Mouse (Mus musculus): ENCODE data around the gene Tlx1. TPM values are rescaled to one million over a fixed set of nuclear protein-coding genes. Genes with fewer than 3 reads are reported as not detected.

Tlx1 gene
- polyA plus RNA-seq, 2 experiments: 0.55 to 0.82 TPM

DNA sequence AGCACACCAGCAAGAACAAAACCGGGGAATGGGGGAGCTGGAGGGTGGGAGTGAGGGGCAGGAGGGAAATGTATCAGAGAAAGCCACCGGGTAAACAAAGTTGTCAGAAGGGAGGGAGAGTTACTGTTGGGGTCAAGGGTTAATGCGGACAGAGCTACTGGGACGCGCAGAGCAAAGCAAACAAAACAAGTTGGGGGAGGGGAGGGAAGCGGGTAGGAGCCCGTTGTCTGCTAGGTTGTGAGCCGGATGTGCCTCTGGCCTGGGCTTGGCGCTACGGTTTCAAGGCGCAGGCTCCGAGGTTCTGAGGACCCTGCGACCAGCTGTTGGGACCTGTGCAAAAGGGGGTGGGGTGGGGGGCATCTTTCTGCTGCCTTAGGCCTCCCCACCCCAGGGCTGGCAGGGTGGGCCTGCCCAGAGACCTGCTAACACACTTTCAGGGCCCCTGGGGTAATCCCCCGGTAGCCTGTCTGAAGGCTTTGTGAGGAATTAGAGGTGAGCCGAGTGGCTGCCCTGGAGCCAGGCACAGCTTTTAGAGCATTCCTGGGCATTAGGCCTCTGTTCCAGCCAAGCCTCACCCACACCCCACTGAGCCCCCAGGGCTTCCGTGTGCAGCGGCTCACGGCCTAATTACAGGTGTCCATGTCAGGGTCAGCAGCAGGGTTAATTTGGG is 36.6 kb upstream of the Tlx1 start:
- WGBS: 6% methylated on average over 18 of the region's 18 CpGs
- Histone ChIP-seq H3K27me3 (ENCODE audit: control insufficient read depth, insufficient read depth, low read length) (no peaks in the 10 kb centered on the region), H3K36me3 (ENCODE audit: control insufficient read depth, insufficient read depth, low read length) (no peaks in the 10 kb centered on the region), H3K9me3 (ENCODE audit: control insufficient read depth, low read length) (no peaks in the 10 kb centered on the region), H3K9ac (ENCODE audit: low read depth, low read length, severe bottlenecking) (no peak overlapping the region), H3K4me2 (replicated peaks; ENCODE audit: low read depth, low read length, severe bottlenecking) (no peak overlapping the region), H3K4me1 (ENCODE audit: control insufficient read depth, insufficient read depth, low read length) (no peaks in the 10 kb centered on the region), H3K27ac (replicated peaks; ENCODE audit: low read depth, low read length) (no peak overlapping the region), H3K4me3 (replicated peaks; ENCODE audit: low read length) (no peak overlapping the region)
- no peak for ATAC-seq (ENCODE audit: low FRiP score, low read depth)
- TF ChIP-seq POLR2A (IDR thresholded peaks at IDR 0.05; ENCODE audit: borderline replicate concordance, extremely low read depth, insufficient read depth, insufficient read length): no peak
- no peak for DNase-seq (ENCODE audit: low spot score)

- WGBS: 39% methylated on average over 2 of the region's 3 CpGs
- TF ChIP-seq POLR2A (IDR thresholded peaks at IDR 0.05; ENCODE audit: borderline replicate concordance, extremely low read depth, insufficient read depth, insufficient read length): no peak
- no peak overlapping the region for H3K4me3 ChIP-seq (replicated peaks; ENCODE audit: low read length)
- ATAC-seq (ENCODE audit: low FRiP score, low read depth) (no peak), DNase-seq (ENCODE audit: low spot score) (no peak)
- H3K4me2 ChIP-seq (replicated peaks; ENCODE audit: low read depth, low read length, severe bottlenecking): no peak overlapping the region
- no peak overlapping the region for H3K9ac ChIP-seq (ENCODE audit: low read depth, low read length, severe bottlenecking)
- H3K9me3 ChIP-seq (ENCODE audit: control insufficient read depth, low read length): no peaks in the 10 kb centered on the region
- no peak overlapping the region for H3K27ac ChIP-seq (replicated peaks; ENCODE audit: low read depth, low read length)
- no peaks in the 10 kb centered on the region for H3K4me1 ChIP-seq (ENCODE audit: control insufficient read depth, insufficient read depth, low read length)
- H3K27me3 ChIP-seq (ENCODE audit: control insufficient read depth, insufficient read depth, low read length): no peaks in the 10 kb centered on the region
- no peaks in the 10 kb centered on the region for H3K36me3 ChIP-seq (ENCODE audit: control insufficient read depth, insufficient read depth, low read length)
Observed at GRCm38 (mm10) chr19:45114772-45115171, 35.7 kb upstream of the Tlx1 start.

DNA sequence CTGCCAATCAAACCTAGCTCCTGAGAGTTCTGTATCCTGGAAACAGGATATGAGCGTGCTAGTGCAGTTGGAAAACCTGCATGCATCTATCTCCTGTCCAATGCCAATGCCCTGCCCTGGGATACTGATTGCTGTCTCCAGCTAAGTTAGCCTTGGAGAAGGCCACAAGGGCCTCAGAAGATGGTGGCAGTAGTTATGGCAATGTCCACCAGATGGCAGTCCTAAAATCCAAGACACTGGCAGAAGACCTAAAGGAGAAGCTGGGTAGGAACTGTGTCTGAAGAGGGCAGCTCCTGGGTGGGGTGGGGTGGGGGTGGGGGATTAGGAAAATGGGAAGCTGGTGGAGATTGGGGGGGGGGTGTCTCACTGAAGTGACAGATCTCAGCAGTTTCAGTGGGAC is 33.7 kb upstream of the Tlx1 start:
- H3K9me3 ChIP-seq (ENCODE audit: control insufficient read depth, low read length): no peaks in the 10 kb centered on the region
- no peaks in the 10 kb centered on the region for H3K27me3 ChIP-seq (ENCODE audit: control insufficient read depth, insufficient read depth, low read length)
- H3K9ac ChIP-seq (ENCODE audit: low read depth, low read length, severe bottlenecking): no peak overlapping the region
- ATAC-seq (ENCODE audit: low FRiP score, low read depth) (no peak), DNase-seq (ENCODE audit: low spot score) (no peak)
- TF ChIP-seq POLR2A (IDR thresholded peaks at IDR 0.05; ENCODE audit: borderline replicate concordance, extremely low read depth, insufficient read depth, insufficient read length): no peak
- WGBS: 60% methylated on average over 1 of the region's 1 CpGs
- no peak overlapping the region for H3K4me3 ChIP-seq (replicated peaks; ENCODE audit: low read length)
- no peak overlapping the region for H3K4me2 ChIP-seq (replicated peaks; ENCODE audit: low read depth, low read length, severe bottlenecking)
- H3K27ac ChIP-seq (replicated peaks; ENCODE audit: low read depth, low read length): no peak overlapping the region
- no peaks in the 10 kb centered on the region for H3K36me3 ChIP-seq (ENCODE audit: control insufficient read depth, insufficient read depth, low read length)
- no peaks in the 10 kb centered on the region for H3K4me1 ChIP-seq (ENCODE audit: control insufficient read depth, insufficient read depth, low read length)

GRCm38 (mm10) chr19:45131966-45132628 is 18.4 kb upstream of the Tlx1 start:
- no peak overlapping the region for H3K27ac ChIP-seq (replicated peaks; ENCODE audit: low read depth, low read length)
- TF ChIP-seq POLR2A (IDR thresholded peaks at IDR 0.05; ENCODE audit: borderline replicate concordance, extremely low read depth, insufficient read depth, insufficient read length): no peak
- H3K36me3 ChIP-seq (ENCODE audit: control insufficient read depth, insufficient read depth, low read length): no peaks in the 10 kb centered on the region
- H3K9me3 ChIP-seq (ENCODE audit: control insufficient read depth, low read length): no peaks in the 10 kb centered on the region
- no peak overlapping the region for H3K9ac ChIP-seq (ENCODE audit: low read depth, low read length, severe bottlenecking)
- H3K4me1 ChIP-seq (ENCODE audit: control insufficient read depth, insufficient read depth, low read length): no peaks in the 10 kb centered on the region; the same call in 1 of the 2 replicates
- no peak for DNase-seq (ENCODE audit: low spot score)
- H3K4me3 ChIP-seq (replicated peaks; ENCODE audit: low read length): no peak overlapping the region
- no peak for ATAC-seq (ENCODE audit: low FRiP score, low read depth)
- H3K4me2 ChIP-seq (replicated peaks; ENCODE audit: low read depth, low read length, severe bottlenecking): no peak overlapping the region
- peaks cover 9% of the 10 kb centered on the region; the same call in 1 of the 2 replicates for H3K27me3 ChIP-seq (ENCODE audit: control insufficient read depth, insufficient read depth, low read length)
- 12% methylated on average over 14 of the region's 14 CpGs for WGBS

GRCm38 (mm10) chr19:45142531-45142930 is 7.9 kb upstream of the Tlx1 start:
- 7% methylated on average over 3 of the region's 3 CpGs for WGBS
- Histone ChIP-seq H3K36me3 (ENCODE audit: control insufficient read depth, insufficient read depth, low read length) (no peaks in the 10 kb centered on the region), H3K4me3 (replicated peaks; ENCODE audit: low read length) (no peak overlapping the region)

More at GRCm38 (mm10) chr19:45142531-45142930, 7.9 kb upstream of the Tlx1 start:
- DNase-seq (ENCODE audit: low spot score) (no peak), ATAC-seq (ENCODE audit: low FRiP score, low read depth) (no peak)
- H3K9ac ChIP-seq (ENCODE audit: low read depth, low read length, severe bottlenecking): no peak overlapping the region
- H3K4me1 ChIP-seq (ENCODE audit: control insufficient read depth, insufficient read depth, low read length): no peaks in the 10 kb centered on the region
- no peaks in the 10 kb centered on the region for H3K9me3 ChIP-seq (ENCODE audit: control insufficient read depth, low read length)
- no peak overlapping the region for H3K27ac ChIP-seq (replicated peaks; ENCODE audit: low read depth, low read length)
- no peak for TF ChIP-seq POLR2A (IDR thresholded peaks at IDR 0.05; ENCODE audit: borderline replicate concordance, extremely low read depth, insufficient read depth, insufficient read length)
- H3K4me2 ChIP-seq (replicated peaks; ENCODE audit: low read depth, low read length, severe bottlenecking): no peak overlapping the region
- peaks cover 92% of the 10 kb centered on the region for H3K27me3 ChIP-seq (ENCODE audit: control insufficient read depth, insufficient read depth, low read length)

Data from limb, embryonic 14.5 days (tissue).